Mouse (Mus musculus) layer of hippocampus, postnatal 25 days (tissue): ENCODE measurements at regions not wholly inside any gene's neighbourhood (a gene's known extent, or its start where the extent isn't known, plus 50 kb on each side); places are given as distances from the start of the nearest gene placed in this dataset.
"Not testable (repeated sequence)": the region's sequence is repeated elsewhere in the genome, so short reads cannot be mapped to it uniquely, and the experiment has no call there.

Experiments used
- DNase-seq, 2 experiments: peaks; one replicate each; pipeline ENCODE4 v3.0.0; 2022; ENCODE audit warnings: mixed read lengths in 2 of 2, low spot score in 1 of 2; ENCODE audit errors: extremely low spot score in 1 of 2

DNA sequence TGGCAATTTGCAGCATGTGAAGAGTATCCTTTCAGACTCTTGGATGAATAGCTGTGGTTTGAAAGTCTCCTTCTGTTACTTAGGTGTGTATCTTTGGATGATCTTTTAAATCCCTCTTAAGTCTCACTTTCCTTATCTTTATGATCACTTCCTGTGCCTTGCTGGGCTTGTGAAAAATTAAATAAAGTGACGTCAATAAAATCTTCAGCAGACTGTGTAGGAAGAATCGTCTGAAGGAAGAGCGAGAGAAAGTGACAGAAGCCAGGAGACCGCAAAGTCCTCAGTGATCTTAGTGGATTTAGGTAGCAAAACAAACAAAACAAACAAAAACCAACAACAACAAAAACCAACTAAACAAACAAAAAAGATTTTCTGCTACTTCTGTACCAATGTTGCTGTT lies 459.6 kb upstream of the Dab2 start:
- no peak for DNase-seq

DNA sequence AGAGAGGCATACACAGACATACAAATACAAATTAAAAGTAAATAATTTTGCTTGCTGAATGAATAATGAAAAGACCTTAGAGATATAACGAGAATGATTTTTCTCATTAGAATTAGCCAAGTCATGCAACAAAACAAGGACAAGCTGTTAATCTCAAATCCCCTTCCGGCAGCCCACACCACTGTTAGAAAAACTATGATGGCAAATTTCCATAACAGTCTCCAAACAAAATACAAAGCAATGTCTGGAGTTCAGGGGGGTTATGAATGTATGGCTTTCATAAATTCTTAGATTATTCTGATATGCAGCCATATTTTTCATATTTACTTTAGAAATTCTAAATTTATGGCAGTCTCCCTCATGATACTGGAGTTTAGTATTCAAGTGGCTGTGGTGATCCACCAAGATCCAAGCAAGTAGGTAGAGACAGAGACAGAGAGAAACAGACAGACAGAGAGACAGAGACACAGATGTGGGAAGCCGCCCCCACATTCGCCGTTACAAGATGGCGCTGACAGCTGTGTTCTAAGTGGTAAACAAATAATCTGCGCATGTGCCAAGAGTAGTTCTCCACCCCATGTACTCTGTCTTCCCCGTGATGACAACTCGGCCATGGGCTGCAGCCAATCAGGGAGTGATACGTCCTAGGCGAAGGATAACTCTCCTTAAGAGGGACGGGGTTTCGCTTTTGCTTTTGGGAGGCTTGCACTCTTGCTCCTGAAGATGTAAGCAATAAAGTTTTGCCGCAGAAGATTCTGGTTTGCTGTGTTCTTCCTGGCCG lies 458.0 kb upstream of the Dab2 start:
- DNase-seq = not testable (repeated sequence)

GRCm38 (mm10) chr15:5846571-5846970 lies 453.0 kb upstream of the Dab2 start:
- DNase-seq = no peak

GRCm38 (mm10) chr15:5847413-5848100 lies 452.0 kb upstream of the Dab2 start:
- no peak for DNase-seq

GRCm38 (mm10) chr15:5852523-5852922 lies 447.1 kb upstream of the Dab2 start:
- no peak for DNase-seq

GRCm38 (mm10) chr15:5869289-5869688 lies 430.3 kb upstream of the Dab2 start:
- DNase-seq = no peak

DNA sequence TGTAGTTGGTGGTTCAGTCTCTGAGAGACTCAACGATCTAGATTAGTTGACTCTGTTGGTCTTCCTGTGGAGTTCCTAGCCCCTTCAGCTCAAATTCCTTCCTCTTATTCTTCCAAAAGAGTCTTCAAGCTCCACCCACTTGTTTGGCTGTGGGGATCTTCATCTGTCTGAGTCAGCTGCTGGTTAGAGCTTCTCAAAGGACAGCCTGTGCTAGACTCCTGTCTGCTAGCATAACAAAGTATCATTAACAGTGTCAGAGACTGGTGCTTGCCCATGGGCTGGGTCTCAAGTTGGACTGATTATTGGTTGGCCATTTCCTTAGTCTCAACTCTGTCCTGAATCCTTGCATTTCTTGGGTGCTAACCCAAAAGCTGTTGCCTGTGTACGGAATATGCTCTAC lies 429.7 kb upstream of the Dab2 start:
- DNase-seq = no peak

DNA sequence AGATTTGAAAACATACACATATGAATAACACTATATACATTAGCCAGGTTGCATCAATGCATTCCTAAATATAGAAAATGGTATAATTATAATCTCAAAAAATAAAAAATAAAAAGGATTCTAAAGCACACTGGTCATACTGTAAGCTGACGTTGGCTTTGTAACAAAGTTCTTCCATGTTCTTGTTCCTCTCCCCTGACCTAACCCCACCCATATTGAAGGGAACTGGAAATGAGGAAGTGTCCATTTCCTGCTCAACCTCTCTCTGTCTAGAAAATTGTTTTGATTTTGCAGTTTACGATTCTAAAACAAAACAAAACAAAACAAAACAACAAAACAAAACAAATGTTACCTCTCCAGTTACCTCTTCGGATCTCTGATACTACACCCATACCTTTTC lies 427.5 kb upstream of the Dab2 start:
- DNase-seq = no peak

DNA sequence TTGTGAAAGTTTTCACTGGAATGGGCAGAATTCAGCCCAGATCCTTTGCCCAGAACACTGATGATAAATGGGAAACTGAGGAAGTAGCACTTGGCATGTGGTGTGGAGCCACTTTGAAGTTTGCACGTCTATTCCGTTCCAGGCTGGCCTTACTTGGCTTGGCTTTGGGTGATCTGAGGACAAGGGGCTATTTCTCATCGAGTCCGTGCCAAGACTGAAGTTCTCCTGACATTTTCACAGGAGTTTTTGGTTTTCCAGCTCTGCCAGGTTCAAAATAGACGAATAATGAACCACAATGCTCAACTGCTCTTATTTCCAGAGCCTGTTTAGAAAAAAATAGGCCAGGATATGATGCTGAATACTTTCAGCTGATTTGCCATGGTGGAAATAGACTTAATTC lies 421.8 kb upstream of the Dab2 start:
- DNase-seq = no peak

DNA sequence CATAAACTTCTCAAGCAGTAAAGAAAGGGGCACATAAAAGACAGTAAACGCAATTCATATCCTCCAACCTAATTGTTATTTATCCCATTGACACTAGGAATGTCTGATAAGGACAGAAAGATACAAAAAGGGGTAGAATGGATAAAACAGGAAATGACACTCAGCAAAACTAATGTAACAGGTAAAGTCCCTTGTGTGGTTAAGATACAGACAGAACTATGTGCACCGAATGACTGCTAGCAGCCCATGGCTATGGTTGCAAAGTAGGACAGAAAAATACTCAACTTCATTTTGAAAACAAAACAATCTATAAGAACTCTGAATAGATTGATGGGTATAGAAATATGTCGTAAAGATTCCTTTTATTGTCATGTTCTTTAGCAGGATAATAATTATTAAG lies 408.4 kb upstream of the Dab2 start:
- DNase-seq = no peak

- no peak for DNase-seq
Observed at GRCm38 (mm10) chr15:5892034-5892433, 407.6 kb upstream of the Dab2 start.

GRCm38 (mm10) chr15:5895688-5896470 lies 403.7 kb upstream of the Dab2 start:
- not testable (repeated sequence) for DNase-seq

DNA sequence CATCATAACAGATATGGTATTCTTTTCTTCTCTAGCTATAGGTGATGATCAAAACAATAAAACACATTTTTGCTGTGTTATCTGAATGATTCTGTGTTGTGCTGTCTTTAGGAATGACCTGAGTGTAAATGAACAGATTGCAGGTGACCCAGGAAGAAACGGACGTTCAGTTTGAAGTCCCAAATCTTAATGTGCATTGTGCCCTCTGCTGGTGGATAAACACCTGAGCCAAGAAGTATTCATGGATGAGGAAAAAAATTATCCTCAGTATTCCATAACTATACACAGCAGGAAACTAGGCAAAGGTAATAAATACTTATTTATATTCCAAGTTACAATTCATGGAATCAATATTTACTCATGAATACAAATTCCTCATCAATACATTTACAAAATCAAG lies 384.3 kb upstream of the Dab2 start:
- peak in 1 of 2 experiments; percentile 9 for DNase-seq

GRCm38 (mm10) chr15:5920058-5920457 lies 379.5 kb upstream of the Dab2 start:
- DNase-seq = no peak

GRCm38 (mm10) chr15:5927768-5928167 lies 371.8 kb upstream of the Dab2 start:
- DNase-seq = no peak

DNA sequence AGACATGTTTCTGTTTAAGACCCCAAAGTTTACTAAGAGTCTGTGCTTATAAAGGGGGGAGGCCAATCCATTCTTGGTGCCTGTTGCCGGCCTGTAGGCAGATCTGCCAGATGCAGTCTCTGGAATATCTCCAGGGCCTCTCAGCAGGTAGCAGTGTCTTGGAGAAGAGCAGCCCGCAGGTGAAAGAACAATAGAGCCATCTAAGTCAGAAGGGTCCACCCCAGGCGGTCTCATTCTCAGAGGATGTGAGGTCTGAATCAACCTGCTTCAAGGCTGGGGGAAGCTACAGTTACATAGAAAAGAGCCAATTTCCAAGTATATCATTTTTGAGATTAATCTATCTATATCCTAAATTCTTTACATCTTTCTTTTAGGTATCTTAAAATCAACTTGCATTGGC lies 366.0 kb upstream of the Dab2 start:
- DNase-seq = no peak

GRCm38 (mm10) chr15:5940945-5941344 lies 358.6 kb upstream of the Dab2 start:
- no peak for DNase-seq

GRCm38 (mm10) chr15:5946650-5947049 lies 352.9 kb upstream of the Dab2 start:
- no peak for DNase-seq

DNA sequence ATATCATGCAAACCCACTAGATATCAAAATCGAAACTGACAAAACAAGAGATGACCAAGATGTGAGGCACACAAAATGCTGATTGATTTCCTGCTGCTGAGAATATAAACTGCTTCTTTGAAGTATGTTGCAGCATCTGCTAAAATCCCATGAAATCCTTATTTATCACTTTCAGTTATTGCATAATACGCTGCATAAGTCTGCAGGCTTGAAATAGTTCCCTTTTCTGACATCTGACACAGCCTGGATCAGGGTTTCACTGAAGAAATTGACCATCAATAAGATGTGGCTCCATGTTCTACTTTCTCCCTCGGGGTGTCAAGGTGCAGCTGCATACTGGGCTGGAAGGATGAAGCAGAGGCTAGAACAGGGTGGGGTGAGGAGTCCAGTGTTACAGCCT lies 348.7 kb upstream of the Dab2 start:
- DNase-seq = no peak

DNA sequence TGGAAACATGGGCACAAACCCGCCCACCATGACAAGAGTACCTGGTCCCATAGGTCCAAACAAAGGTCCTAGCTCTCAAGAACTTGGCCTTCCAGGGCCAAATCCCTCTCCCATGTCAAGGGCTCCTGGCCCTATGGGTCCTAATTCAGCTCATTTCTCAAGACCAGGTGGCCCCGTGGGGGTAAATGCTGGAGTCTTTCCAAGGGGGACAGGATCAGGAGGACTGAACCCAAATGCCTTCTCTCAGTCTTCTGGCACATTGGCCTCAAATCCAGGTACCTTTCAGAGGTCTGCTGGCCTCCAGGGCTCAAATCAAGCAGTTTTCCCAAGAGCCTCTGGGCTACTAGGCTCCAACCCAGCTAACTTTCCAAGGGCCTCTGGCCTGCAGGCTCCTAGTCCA lies 347.9 kb upstream of the Dab2 start:
- not testable (repeated sequence) for DNase-seq

GRCm38 (mm10) chr15:5953106-5953505 lies 346.5 kb upstream of the Dab2 start:
- DNase-seq = no peak
